Mouse (Mus musculus) adrenal gland, adult (tissue): Measurements from ENCODE around the gene Olfr312.
"Not testable (repeated sequence)": the region's sequence is repeated elsewhere in the genome, so short reads cannot be mapped to it uniquely, and the experiment has no call there.

Experiments used
- DNase-seq, 2 experiments: peaks; one replicate each; pipeline ENCODE4 v3.0.0; 2022 to 2023; ENCODE audit warnings: low spot score in 1 of 2; ENCODE audit not compliant: inconsistent age in 2 of 2

The Olfr312 gene

GRCm38 (mm10) chr11:58828937-58829336 lies at the start of gene Olfr312:
Gene Olfr312 (plus strand): TSS chr11:58829237.
- not testable (repeated sequence) for DNase-seq

GRCm38 (mm10) chr11:58782480-58783089 lies 46.5 kb upstream of the Olfr312 start, which contains the start of gene Olfr314:
Gene Olfr314 (plus strand): TSS chr11:58782952.
- no peak for DNase-seq

- DNase-seq: no peak
These were observed 44.9 kb upstream of the Olfr312 start for GRCm38 (mm10) chr11:58784182-58784581.

GRCm38 (mm10) chr11:58787651-58788050 lies 41.4 kb upstream of the Olfr312 start:
- no peak for DNase-seq

GRCm38 (mm10) chr11:58788346-58788745 lies 40.7 kb upstream of the Olfr312 start:
- DNase-seq: no peak

- no peak for DNase-seq
These were observed 39.5 kb upstream of the Olfr312 start for GRCm38 (mm10) chr11:58789532-58789931.

GRCm38 (mm10) chr11:58790053-58790452 lies 39.0 kb upstream of the Olfr312 start:
- no peak for DNase-seq

GRCm38 (mm10) chr11:58790646-58791045 lies 38.4 kb upstream of the Olfr312 start:
- DNase-seq: no peak

- DNase-seq: no peak
These were observed 33.2 kb upstream of the Olfr312 start for GRCm38 (mm10) chr11:58795856-58796255.

GRCm38 (mm10) chr11:58796850-58797249 lies 32.2 kb upstream of the Olfr312 start:
- no peak for DNase-seq

GRCm38 (mm10) chr11:58799747-58800146 lies 29.3 kb upstream of the Olfr312 start:
- no peak for DNase-seq

- peak; percentile 24 to 41 for DNase-seq
These were observed 27.3 kb upstream of the Olfr312 start, which contains the start of gene Fam183b for GRCm38 (mm10) chr11:58801558-58802228. Gene Fam183b (minus strand): TSS chr11:58801960.

- no peak for DNase-seq
These were observed 25.2 kb upstream of the Olfr312 start for GRCm38 (mm10) chr11:58803871-58804270.

GRCm38 (mm10) chr11:58804393-58804792 lies 24.6 kb upstream of the Olfr312 start:
- DNase-seq: no peak

GRCm38 (mm10) chr11:58812001-58812400 lies 17.0 kb upstream of the Olfr312 start:
- DNase-seq: no peak

- not testable (repeated sequence) for DNase-seq
These were observed 14.3 kb upstream of the Olfr312 start, which contains the start of gene Olfr313 for GRCm38 (mm10) chr11:58814700-58815099. Gene Olfr313 (plus strand): TSS chr11:58815000.

GRCm38 (mm10) chr11:58815676-58816075 lies 13.4 kb upstream of the Olfr312 start:
- DNase-seq: no peak

- DNase-seq: no peak
These were observed 727 bp downstream of the Olfr312 start for GRCm38 (mm10) chr11:58829764-58830163.

GRCm38 (mm10) chr11:58832541-58832940 lies 3.5 kb downstream of the Olfr312 start:
- DNase-seq: not testable (repeated sequence)

GRCm38 (mm10) chr11:58838951-58839350 lies 9.9 kb downstream of the Olfr312 start, which contains the start of gene Olfr311:
Gene Olfr311 (plus strand): TSS chr11:58839251.
- not testable (repeated sequence) for DNase-seq

GRCm38 (mm10) chr11:58846919-58847461 lies 18.0 kb downstream of the Olfr312 start, which contains the start of gene Gm12258:
Gene Gm12258 (plus strand): TSS chr11:58847158.
- peak; percentile 90 to 99 for DNase-seq

- DNase-seq: no peak
These were observed 18.6 kb downstream of the Olfr312 start for GRCm38 (mm10) chr11:58847636-58848035.
